Mouse (Mus musculus): ENCODE measurements around the gene Fibcd1.

DNA sequence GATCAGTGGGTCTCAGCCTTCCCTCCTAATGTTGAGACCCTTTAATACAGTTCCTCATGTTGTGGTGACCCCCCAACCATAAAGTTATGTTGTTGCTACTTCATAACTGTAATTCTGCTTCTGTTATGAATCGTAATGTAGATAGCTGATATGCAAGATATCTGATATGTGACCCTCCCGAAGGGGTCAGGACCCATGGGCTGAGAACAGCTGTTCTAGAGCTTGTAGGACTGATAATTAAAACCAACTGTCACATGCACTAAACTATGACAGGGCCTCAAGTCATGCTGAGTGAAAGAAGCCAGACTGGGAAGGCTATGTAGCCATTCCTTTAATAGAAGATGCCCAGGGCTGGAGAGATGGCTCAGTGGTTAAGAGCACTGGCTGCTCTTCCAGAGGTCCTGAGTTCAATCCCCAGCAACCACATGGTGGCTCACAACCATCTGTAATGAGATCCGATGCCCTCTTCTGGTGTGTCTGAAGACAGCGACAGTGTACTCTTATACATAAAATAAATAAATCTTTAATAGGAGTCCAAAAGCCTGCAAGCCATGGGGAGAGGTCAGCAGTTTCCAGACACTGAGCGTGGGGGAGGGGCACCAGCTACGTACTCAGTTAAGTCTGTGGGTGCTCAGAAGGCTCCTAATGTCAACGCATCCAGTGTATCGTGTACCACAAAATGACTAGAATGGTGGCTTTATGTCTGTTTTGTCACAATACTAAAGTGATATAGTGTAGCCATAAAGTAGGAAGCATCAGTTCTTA is 22.1 kb upstream of the Fibcd1 start:
- TF ChIP-seq CTCF (IDR thresholded peaks at IDR 0.05; ENCODE audit: control insufficient read depth, insufficient read depth, insufficient replicate concordance, low read depth, low read length) (no peak), POLR2A (IDR thresholded peaks at IDR 0.05; ENCODE audit: control insufficient read depth, low read depth, low read length) (no peak)

Measured in testis, adult 2 months (tissue).